Mouse (Mus musculus): ENCODE measurements around the gene Ptpa.
A peak's percentile ranks its signal among the peaks of the same experiment; 100 is the strongest.

Gene Ptpa

GRCm38 (mm10) chr2:30495909-30496861 is 80.3 kb downstream of the Ptpa start:
- DNase-seq (ENCODE audit: low read depth in 2 of 2, low spot score in 2 of 2) = peak in 1 of 2 experiments; percentile 11

Data from CD8-positive naive resting alpha-beta T cell, adult 2 months (primary cell).